Mouse (Mus musculus): ENCODE measurements around the gene Pnpla3.
"Not testable (repeated sequence)": the region's sequence is repeated elsewhere in the genome, so short reads cannot be mapped to it uniquely, and the experiment has no call there.

Pnpla3 gene

GRCm38 (mm10) chr15:84167600-84167999, at the start of gene Pnpla3:
Gene Pnpla3 (plus strand): TSS chr15:84167837.
- peak; percentile 98 for DNase-seq

- DNase-seq, result peak; percentile 48 to 50
Observed at GRCm38 (mm10) chr15:84120612-84121011, 47.0 kb upstream of the Pnpla3 start.

GRCm38 (mm10) chr15:84121036-84121435, 46.6 kb upstream of the Pnpla3 start:
- DNase-seq, result no peak

GRCm38 (mm10) chr15:84123075-84123474, 44.6 kb upstream of the Pnpla3 start, which contains the start of gene Pnpla5:
Gene Pnpla5 (minus strand): TSS chr15:84123175.
- DNase-seq, result no peak

- no peak for DNase-seq
Observed at GRCm38 (mm10) chr15:84124086-84124485, 43.6 kb upstream of the Pnpla3 start.

- DNase-seq, result no peak
Observed at GRCm38 (mm10) chr15:84126447-84126846, 41.2 kb upstream of the Pnpla3 start.

GRCm38 (mm10) chr15:84126871-84127270, 40.8 kb upstream of the Pnpla3 start:
- DNase-seq, result no peak

- peak; percentile 66 to 69 for DNase-seq
Observed at GRCm38 (mm10) chr15:84131096-84131786, 36.4 kb upstream of the Pnpla3 start.

- peak; percentile 13 to 41 for DNase-seq
Observed at GRCm38 (mm10) chr15:84131971-84132370, 35.7 kb upstream of the Pnpla3 start.

- no peak for DNase-seq
Observed at GRCm38 (mm10) chr15:84133440-84133839, 34.2 kb upstream of the Pnpla3 start.

GRCm38 (mm10) chr15:84135472-84135871, 32.2 kb upstream of the Pnpla3 start:
- peak in 1 of 2 experiments; percentile 15 for DNase-seq

GRCm38 (mm10) chr15:84136473-84137415, 30.9 kb upstream of the Pnpla3 start:
- no peak for DNase-seq

- no peak for DNase-seq
Observed at GRCm38 (mm10) chr15:84139592-84140005, 28.0 kb upstream of the Pnpla3 start.

- no peak for DNase-seq
Observed at GRCm38 (mm10) chr15:84140109-84140508, 27.5 kb upstream of the Pnpla3 start.

GRCm38 (mm10) chr15:84140929-84141328, 26.7 kb upstream of the Pnpla3 start:
- no peak for DNase-seq

GRCm38 (mm10) chr15:84156158-84156557, 11.5 kb upstream of the Pnpla3 start:
- no peak for DNase-seq

GRCm38 (mm10) chr15:84157530-84157929, 10.1 kb upstream of the Pnpla3 start:
- not testable (repeated sequence) for DNase-seq

GRCm38 (mm10) chr15:84161871-84162270, 5.8 kb upstream of the Pnpla3 start:
- DNase-seq, result no peak

- DNase-seq, result no peak
Observed at GRCm38 (mm10) chr15:84166818-84167217, 819 bp upstream of the Pnpla3 start.

- peak; percentile 61 to 68 for DNase-seq
Observed at GRCm38 (mm10) chr15:84168170-84169161, 829 bp downstream of the Pnpla3 start.

- no peak for DNase-seq
Observed at GRCm38 (mm10) chr15:84169511-84169910, 1.9 kb downstream of the Pnpla3 start.

GRCm38 (mm10) chr15:84171166-84171565, 3.5 kb downstream of the Pnpla3 start:
- no peak for DNase-seq
